Mouse (Mus musculus) heart, embryonic 11.5 days (tissue): Measurements from ENCODE around the gene Slf2. TPM values are rescaled to one million over a fixed set of nuclear protein-coding genes. Genes with fewer than 3 reads are reported as not detected.
A peak's percentile ranks its signal among the peaks of the same experiment; 100 is the strongest.

Source experiments
- ATAC-seq: fragments of 200-750 bp; cut with Nextera tagmentation; replicated peaks from 2 replicates; pipeline ENCODE4 v1.8.0; 2017; ENCODE audit warnings: moderate library complexity; ENCODE audit not compliant: insufficient number of reproducible peaks, low FRiP score, low TSS enrichment
- H3K27ac ChIP-seq: fragments of 300-500 bp; sonication (generic); 2 replicates; pipeline ENCODE4 v1.5.1; 2014; ENCODE audit warnings: mild to moderate bottlenecking, low read depth, low read length
- H3K27me3 ChIP-seq: fragments of 300-500 bp; sonication (generic); 2 replicates; pipeline ENCODE4 v1.6.1; 2014; ENCODE audit warnings: mild to moderate bottlenecking, low read length, mixed read lengths; ENCODE audit not compliant: control insufficient read depth, insufficient read depth
- H3K36me3 ChIP-seq: fragments of 300-500 bp; sonication (generic); 2 replicates; pipeline ENCODE4 v1.6.1; 2014; ENCODE audit warnings: mild to moderate bottlenecking, low read length, moderate library complexity, mixed read lengths; ENCODE audit not compliant: control insufficient read depth, insufficient read depth
- H3K4me1 ChIP-seq: fragments of 300-500 bp; sonication (generic); 2 replicates; pipeline ENCODE4 v1.6.1; 2014; ENCODE audit warnings: low read length; ENCODE audit not compliant: control insufficient read depth, insufficient read depth
- H3K4me2 ChIP-seq: fragments of 300-500 bp; sonication (generic); 2 replicates; pipeline ENCODE4 v1.6.1; 2014; ENCODE audit warnings: mild to moderate bottlenecking, moderate library complexity
- H3K4me3 ChIP-seq: fragments of 300-500 bp; sonication (generic); 2 replicates; pipeline ENCODE4 v1.5.1; 2014; ENCODE audit warnings: low read depth, low read length
- H3K9ac ChIP-seq: fragments of 300-500 bp; sonication (generic); 2 replicates; pipeline ENCODE4 v1.6.1; 2014; ENCODE audit warnings: mild to moderate bottlenecking, low read depth, low read length, moderate library complexity
- H3K9me3 ChIP-seq: fragments of 300-500 bp; sonication (generic); replicated peaks from 2 replicates; pipeline ENCODE4 v1.6.1; 2016; ENCODE audit warnings: low read length; ENCODE audit not compliant: control insufficient read depth
- WGBS: fragments of 180-500 bp; shearing (Covaris S2); extraction: QIAGEN DNeasy Blood & Tissue Kit; methylation state at CpG from one replicate; pipeline ENCODE4 v1.1.7; 2014; ENCODE audit not compliant: insufficient replicate concordance; 5-methylcytosine and 5-hydroxymethylcytosine counted together
- polyA plus RNA-seq: library from polyadenylated mRNA; unstranded; fragments of >200 nt; fragmentation: Nextera tagmentation; extraction: Ambion mirVana; gene quantifications from 2 replicates; pipeline ENCODE4 v1.2.1, GENCODE M21; 2014

Gene Slf2
- polyA plus RNA-seq, 1 experiment from 2014 or later = 57.1 TPM

DNA sequence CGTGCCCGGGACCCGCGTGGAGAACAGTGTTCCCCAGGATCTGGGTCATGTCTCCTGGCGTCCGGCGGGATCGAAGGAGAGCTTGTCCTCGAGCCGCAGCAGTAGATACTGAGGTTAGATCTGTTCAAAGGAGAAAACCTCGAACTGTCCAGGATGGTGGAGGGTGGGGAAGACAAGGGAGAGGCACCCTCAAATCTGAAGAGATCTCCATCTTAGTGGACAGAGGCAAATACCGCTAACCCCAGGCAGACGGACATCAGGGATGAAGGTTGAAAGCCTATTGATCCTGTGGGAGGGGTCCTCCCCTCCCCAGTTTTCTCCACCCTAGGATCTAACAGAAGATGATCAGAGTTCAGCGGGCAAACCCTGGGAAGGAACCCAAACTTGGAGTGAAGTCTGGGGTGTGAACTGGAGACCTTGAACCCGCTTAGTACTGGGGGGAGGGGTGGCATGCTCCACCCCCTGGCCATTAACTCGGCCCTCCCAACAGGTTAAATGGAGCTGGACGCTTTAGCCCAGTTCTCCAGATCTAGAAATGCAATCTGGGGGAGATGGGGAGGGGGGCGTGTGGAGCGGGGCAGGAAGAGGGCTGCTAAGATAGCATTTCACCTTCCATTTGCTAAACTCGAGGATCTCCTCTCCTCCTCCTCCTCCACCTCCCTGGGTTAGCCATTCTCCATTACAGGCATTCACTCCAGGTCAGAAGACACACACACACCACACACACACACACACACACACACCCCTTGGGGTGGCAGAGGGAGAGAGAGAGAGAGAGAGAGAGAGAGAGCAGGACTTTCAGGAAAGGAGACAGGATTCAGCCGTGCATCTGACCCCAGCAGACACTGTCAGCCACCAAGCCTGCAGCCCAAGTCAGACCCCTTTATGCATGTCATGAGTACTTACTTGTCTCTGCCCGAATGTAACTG lies 58.9 kb downstream of the Slf2 start:
- H3K27me3 ChIP-seq = peaks cover 8% of the 10 kb centered on the region
- no peaks in the 10 kb centered on the region for H3K36me3 ChIP-seq
- 6% methylated on average over 22 of the region's 22 CpGs for whole genome bisulfite sequencing
- H3K27ac ChIP-seq = no peak overlapping the region
- no peak for ATAC-seq
- peak overlapping the region; percentile 99 for H3K4me2 ChIP-seq
- peak overlapping the region; percentile 70 for H3K9ac ChIP-seq
- H3K4me1 ChIP-seq = peaks cover 7% of the 10 kb centered on the region; the same call in 1 of the 2 replicates
- peak overlapping the region; percentile 70 for H3K4me3 ChIP-seq
- no peaks in the 10 kb centered on the region for H3K9me3 ChIP-seq

DNA sequence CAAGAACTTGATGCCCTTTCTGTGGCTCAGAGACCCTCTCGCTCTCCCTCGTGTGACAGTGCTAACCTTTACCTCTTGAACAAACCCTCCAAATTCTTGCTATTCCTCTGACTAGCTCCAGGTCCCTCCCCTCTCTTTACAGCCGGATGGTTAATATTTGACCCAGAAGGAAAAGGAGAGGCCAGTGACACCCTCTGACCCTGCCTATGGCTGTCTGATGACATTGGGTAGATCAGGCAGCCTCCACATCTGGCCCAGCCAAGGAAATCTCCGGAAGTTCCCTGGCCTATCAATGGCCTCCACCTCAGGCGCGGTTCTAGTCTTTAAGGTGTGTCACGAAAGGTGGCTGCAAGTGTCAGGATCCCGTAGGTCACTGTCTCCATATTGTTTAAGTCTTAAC lies 60.1 kb downstream of the Slf2 start:
- Histone ChIP-seq H3K4me2 (no peak overlapping the region), H3K27ac (no peak overlapping the region)

DNA sequence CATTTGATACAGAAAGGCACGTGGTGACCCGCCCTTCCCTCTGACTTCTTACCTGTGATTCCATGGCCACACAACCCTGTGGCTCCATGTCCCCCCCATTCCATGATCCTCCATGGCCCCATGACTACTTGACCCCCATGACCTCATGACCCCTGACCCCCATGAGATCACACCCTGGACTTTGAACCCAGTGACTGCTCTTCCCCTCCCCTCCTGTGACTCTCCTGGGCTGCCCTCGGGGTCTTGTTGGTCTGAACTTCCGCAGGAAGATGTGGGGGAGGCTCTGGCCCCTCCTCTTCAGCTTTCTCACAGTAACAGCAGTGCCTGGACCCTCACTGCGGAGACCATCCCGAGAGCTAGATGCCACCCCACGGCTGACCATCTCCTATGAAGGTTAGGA lies 61.3 kb downstream of the Slf2 start:
- ATAC-seq = no peak
- H3K27me3 ChIP-seq = peaks cover 8% of the 10 kb centered on the region
- no peak overlapping the region for H3K9ac ChIP-seq
- no peak overlapping the region for H3K4me2 ChIP-seq
- H3K4me3 ChIP-seq = no peak overlapping the region
- H3K4me1 ChIP-seq = peaks cover 7% of the 10 kb centered on the region; the same call in 1 of the 2 replicates
- 39% methylated on average over 7 of the region's 7 CpGs for WGBS
- no peaks in the 10 kb centered on the region for H3K36me3 ChIP-seq
- H3K9me3 ChIP-seq = no peaks in the 10 kb centered on the region
- H3K27ac ChIP-seq = no peak overlapping the region

More for the DNA sequence above, 60.1 kb downstream of the Slf2 start:
- no peak overlapping the region for H3K9ac ChIP-seq
- no peak for ATAC-seq
- H3K4me3 ChIP-seq = no peak overlapping the region
- peaks cover 7% of the 10 kb centered on the region; the same call in 1 of the 2 replicates for H3K4me1 ChIP-seq
- H3K27me3 ChIP-seq = peaks cover 8% of the 10 kb centered on the region
- H3K36me3 ChIP-seq = no peaks in the 10 kb centered on the region
- WGBS = 81% methylated on average over 8 of the region's 8 CpGs
- no peaks in the 10 kb centered on the region for H3K9me3 ChIP-seq

DNA sequence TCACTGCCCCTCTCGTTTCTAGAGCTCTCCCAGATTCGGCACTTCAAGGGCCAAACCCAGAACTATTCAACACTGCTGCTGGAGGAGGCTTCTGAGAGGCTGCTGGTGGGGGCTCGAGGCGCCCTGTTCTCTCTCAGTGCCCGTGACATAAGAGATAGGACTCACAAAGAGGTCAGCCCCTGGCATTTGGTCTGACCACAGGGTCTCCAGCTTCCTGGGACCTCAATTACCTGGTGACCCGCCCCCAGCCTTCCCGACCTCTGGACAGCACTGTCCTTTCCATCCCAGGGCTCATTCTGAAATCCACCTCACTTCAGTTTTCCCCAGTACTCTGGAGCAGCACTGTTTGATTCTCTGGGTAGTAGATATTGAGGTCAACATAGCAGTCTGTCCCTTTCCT lies 61.8 kb downstream of the Slf2 start:
- no peak for ATAC-seq
- Histone ChIP-seq H3K4me3 (no peak overlapping the region), H3K27ac (no peak overlapping the region), H3K9ac (no peak overlapping the region), H3K36me3 (no peaks in the 10 kb centered on the region), H3K4me2 (no peak overlapping the region), H3K4me1 (peaks cover 7% of the 10 kb centered on the region; the same call in 1 of the 2 replicates), H3K9me3 (no peaks in the 10 kb centered on the region), H3K27me3 (peaks cover 8% of the 10 kb centered on the region)
- 34% methylated on average over 7 of the region's 7 CpGs for WGBS

DNA sequence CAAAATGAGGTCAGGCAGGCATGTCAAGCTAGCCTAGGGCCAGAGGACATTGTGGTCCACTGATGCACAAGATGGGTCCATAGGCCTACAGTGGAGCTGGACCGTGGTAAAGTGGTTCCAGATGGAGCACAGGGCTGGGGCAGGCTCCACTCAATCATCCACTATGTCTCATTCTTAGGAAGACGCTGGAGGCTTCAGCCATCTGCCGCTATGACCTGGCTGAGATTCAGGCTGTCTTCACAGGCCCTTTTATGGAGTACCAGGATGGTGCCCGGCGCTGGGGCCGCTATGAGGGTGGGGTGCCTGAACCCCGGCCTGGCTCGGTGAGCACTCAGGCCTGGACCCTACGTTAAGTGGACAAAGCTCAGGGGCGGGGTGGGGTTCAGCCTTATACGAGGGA lies 66.8 kb downstream of the Slf2 start:
- Histone ChIP-seq H3K4me1 (no peaks in the 10 kb centered on the region), H3K36me3 (0 out of 2 replicates have a peak, but pooled peaks cover 5% of the 10 kb centered on the region), H3K9ac (no peak overlapping the region), H3K9me3 (no peaks in the 10 kb centered on the region), H3K4me2 (no peak overlapping the region), H3K27me3 (no peaks in the 10 kb centered on the region), H3K27ac (no peak overlapping the region), H3K4me3 (no peak overlapping the region)
- WGBS = 77% methylated on average over 11 of the region's 11 CpGs
- no peak for ATAC-seq

DNA sequence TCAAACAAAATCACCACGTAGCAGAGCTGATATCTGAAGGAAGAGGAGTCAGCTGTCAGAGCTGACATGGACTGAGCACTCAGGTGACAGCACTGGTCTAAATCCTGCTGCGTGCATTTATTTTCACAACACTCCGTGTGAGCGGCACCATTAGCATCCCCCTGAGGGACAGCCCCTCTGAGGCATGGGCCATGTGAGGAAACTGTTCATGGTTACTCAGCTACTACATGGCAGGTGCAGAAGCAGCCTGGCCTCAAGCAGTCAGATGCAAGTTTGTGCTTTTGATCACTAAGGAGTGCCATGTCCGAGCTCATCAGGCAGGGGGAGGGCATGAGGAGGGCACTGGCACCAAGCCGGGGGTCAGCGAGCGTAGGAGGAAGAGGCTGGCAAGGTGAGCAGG lies 68.7 kb downstream of the Slf2 start:
- H3K4me3 ChIP-seq = no peak overlapping the region
- no peaks in the 10 kb centered on the region for H3K4me1 ChIP-seq
- no peak overlapping the region for H3K9ac ChIP-seq
- no peaks in the 10 kb centered on the region for H3K9me3 ChIP-seq
- no peaks in the 10 kb centered on the region for H3K27me3 ChIP-seq
- H3K36me3 ChIP-seq = peaks cover 13% of the 10 kb centered on the region
- WGBS = 81% methylated on average over 8 of the region's 8 CpGs
- ATAC-seq = no peak
- H3K27ac ChIP-seq = no peak overlapping the region
- no peak overlapping the region for H3K4me2 ChIP-seq

DNA sequence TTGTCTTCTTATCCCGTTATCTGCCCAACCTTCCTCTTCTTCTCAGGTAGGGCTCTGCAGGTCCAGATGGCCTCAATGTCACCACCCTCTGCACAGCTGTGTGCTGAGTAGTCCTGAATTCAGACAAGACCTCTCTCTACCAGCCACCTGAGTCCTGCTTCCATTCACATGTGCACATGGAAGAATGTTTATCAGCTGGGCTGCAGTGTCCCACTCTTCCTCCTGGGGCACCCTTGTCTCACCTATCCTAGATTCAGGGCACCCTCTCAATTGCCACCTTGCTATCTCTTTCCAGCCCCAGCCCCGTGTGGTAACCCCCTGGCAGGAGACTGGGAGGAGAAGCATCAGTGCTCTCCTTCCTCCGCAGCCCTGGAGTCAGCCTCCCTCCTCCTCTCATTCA lies 71.3 kb downstream of the Slf2 start:
- ATAC-seq = no peak
- Histone ChIP-seq H3K36me3 (peaks cover 13% of the 10 kb centered on the region), H3K9me3 (no peaks in the 10 kb centered on the region), H3K4me1 (peaks cover 10% of the 10 kb centered on the region), H3K9ac (no peak overlapping the region), H3K27me3 (no peaks in the 10 kb centered on the region), H3K4me2 (no peak overlapping the region), H3K27ac (no peak overlapping the region), H3K4me3 (no peak overlapping the region)
- WGBS = 68% methylated on average over 3 of the region's 3 CpGs

DNA sequence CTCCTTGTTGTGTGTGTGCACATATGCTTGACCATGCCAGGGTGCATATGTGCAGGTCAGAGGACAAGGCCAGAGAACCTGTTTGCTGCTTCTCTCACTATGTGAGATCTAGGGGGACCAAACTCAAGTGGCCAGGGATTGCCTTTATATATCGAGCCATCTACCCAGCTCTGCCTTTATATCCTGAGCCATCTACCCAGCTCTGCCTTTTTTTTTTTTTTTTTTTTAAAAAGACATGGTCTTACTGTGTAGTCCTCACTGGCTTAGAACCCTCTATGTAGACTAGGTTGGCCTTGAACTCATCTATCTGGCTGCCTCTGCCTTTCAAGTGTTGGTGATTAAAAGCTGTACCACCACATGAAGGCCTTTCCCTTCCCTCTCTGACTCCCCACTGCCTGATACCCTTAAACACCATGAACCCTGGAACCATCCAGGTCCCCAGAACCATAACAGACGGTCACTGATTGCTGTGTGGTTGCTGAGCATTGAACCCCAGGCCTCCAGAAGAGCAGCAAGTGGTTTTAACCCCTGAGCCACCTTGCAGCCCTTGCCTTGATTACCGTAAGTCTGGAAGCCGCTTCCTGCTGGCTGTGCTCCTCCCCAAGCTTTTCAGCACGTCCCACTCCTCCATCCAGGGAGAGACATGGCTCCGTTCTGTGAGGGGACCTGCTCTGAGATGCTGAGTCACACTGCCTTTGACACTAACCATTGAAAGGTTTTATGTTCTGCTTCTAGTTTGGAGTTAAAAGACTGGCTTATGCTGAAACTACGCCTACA lies 73.0 kb downstream of the Slf2 start:
- Histone ChIP-seq H3K9ac (no peak overlapping the region), H3K9me3 (no peaks in the 10 kb centered on the region), H3K4me3 (no peak overlapping the region), H3K4me2 (no peak overlapping the region), H3K4me1 (peaks cover 13% of the 10 kb centered on the region), H3K27ac (no peak overlapping the region), H3K36me3 (peaks cover 13% of the 10 kb centered on the region), H3K27me3 (no peaks in the 10 kb centered on the region)
- 78% methylated on average over 7 of the region's 7 CpGs for WGBS
- no peak for ATAC-seq
